ENCODE assay signal across 19 mouse cellular contexts in the genomic region with DNA sequence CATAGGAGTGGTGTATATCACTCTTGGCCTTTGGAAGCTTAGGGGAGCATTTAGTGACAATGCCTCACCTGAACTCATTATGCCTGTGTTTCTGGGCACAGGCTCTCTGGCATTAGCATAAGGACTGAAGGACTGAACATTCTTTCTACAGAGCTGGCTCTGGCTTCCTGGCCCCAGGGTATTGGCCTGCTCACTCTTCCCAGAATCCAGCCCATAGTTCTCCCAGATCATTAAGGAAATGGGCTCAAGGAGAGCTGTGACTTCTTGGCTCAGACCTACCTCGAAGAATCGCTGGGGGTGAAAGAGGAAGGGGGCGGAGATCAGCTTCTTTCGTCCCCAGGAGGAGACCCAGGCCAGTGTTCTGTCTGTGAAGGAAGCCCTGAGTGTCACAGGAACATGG. TPM values are rescaled to one million over a fixed set of nuclear protein-coding genes. Genes with fewer than 3 reads are reported as not detected.
"Had no signal": no experiment of that assay in that cellular context is flagged by ENCODE, and none has a peak within 500 bp of the region (broad histone marks: within the 10 kb centered on the region; RNA-seq: fewer than 3 reads in every experiment).

No protein-coding gene starts in this region.

- H3K36me3 ChIP-seq: limb, embryonic 15.5 days; liver, embryonic 13.5 days; lung, embryonic 15.5 days; midbrain, embryonic 12.5 days; stomach, embryonic 15.5 days had no signal

- H3K9me3 ChIP-seq: limb, embryonic 15.5 days; liver, embryonic 13.5 days; lung, embryonic 15.5 days; megakaryocyte, embryonic 14.5 days; midbrain, embryonic 12.5 days; stomach, embryonic 15.5 days had no signal

- H3K27ac ChIP-seq: limb, embryonic 15.5 days; liver, embryonic 13.5 days; lung, embryonic 15.5 days; macrophage; midbrain, embryonic 12.5 days; stomach, embryonic 15.5 days had no signal

- H3K27me3 ChIP-seq: limb, embryonic 15.5 days; liver, embryonic 13.5 days; lung, embryonic 15.5 days; midbrain, embryonic 12.5 days; stomach, embryonic 15.5 days had no signal

- H3K4me3 ChIP-seq: limb, embryonic 15.5 days; liver, embryonic 13.5 days; lung, embryonic 15.5 days; megakaryocyte, embryonic 14.5 days; midbrain, embryonic 12.5 days; stomach, embryonic 15.5 days had no signal

- H3K4me2 ChIP-seq: limb, embryonic 15.5 days; liver, embryonic 13.5 days; lung, embryonic 15.5 days; midbrain, embryonic 12.5 days; stomach, embryonic 15.5 days had no signal

- ATAC-seq: intestine, postnatal 0 days; liver, postnatal 0 days had no signal

- H3K4me1 ChIP-seq: liver, embryonic 13.5 days; lung, embryonic 15.5 days; midbrain, embryonic 12.5 days; stomach, embryonic 15.5 days had no signal

- H3K9ac ChIP-seq: limb, embryonic 15.5 days; liver, embryonic 13.5 days; liver, postnatal 0 days; lung, embryonic 15.5 days; midbrain, embryonic 12.5 days; stomach, embryonic 15.5 days had no signal

- DNase-seq: layer of hippocampus, adult 9-11 months; layer of hippocampus, postnatal 36 days; liver, embryonic 13.5 days; liver, postnatal 0 days; lung, postnatal 14 days; right cerebral cortex, postnatal 14 days; thymus, adult 2 months; thymus, postnatal 36 days had no signal

RNA-seq across cellular contexts. Expression of a gene that starts 8.5 kb away (rescaled TPM):
- polyA plus RNA-seq: liver, embryonic 13.5 days; liver, postnatal 0 days; macrophage had no signal

RNA-seq across cellular contexts. Expression of a gene that starts 13.9 kb away (rescaled TPM):
- polyA plus RNA-seq: intestine, postnatal 0 days; limb, embryonic 11.5 days; limb, embryonic 15.5 days; liver, embryonic 13.5 days; liver, postnatal 0 days; macrophage; midbrain, embryonic 12.5 days; midbrain, postnatal 0 days; neural tube, embryonic 14.5 days; spleen, adult 2 months; stomach, embryonic 15.5 days had no signal
